Mouse (Mus musculus) limb, embryonic 12.5 days (tissue): Measurements from ENCODE around the gene Usp45. TPM values are rescaled to one million over a fixed set of nuclear protein-coding genes. Genes with fewer than 3 reads are reported as not detected.
"Not testable (repeated sequence)": the region's sequence is repeated elsewhere in the genome, so short reads cannot be mapped to it uniquely, and the experiment has no call there.

Source experiments
- ATAC-seq: fragments of 200-750 bp; cut with Nextera tagmentation; 2 replicates; pipeline ENCODE4 v1.8.0; 2017; ENCODE audit warnings: low read depth, moderate TSS enrichment; ENCODE audit not compliant: insufficient number of reproducible peaks, insufficient read depth, low FRiP score, low TSS enrichment
- H3K27ac ChIP-seq: fragments of 300-500 bp; sonication (generic); 2 replicates; pipeline ENCODE4 v1.5.1; 2016; ENCODE audit warnings: mild to moderate bottlenecking, moderate library complexity
- H3K27me3 ChIP-seq: fragments of 300-500 bp; sonication (generic); 2 replicates; pipeline ENCODE4 v1.6.1; 2016; ENCODE audit warnings: mild to moderate bottlenecking, moderate library complexity
- H3K36me3 ChIP-seq: fragments of 300-500 bp; sonication (generic); 2 replicates; pipeline ENCODE4 v1.6.1; 2016; ENCODE audit warnings: mild to moderate bottlenecking, moderate library complexity
- H3K4me1 ChIP-seq: fragments of 300-500 bp; sonication (generic); replicated peaks from 2 replicates; pipeline ENCODE4 v1.6.1; 2016
- H3K4me2 ChIP-seq: fragments of 300-500 bp; sonication (generic); 2 replicates; pipeline ENCODE4 v1.6.1; 2016; ENCODE audit warnings: mild to moderate bottlenecking, moderate library complexity
- H3K4me3 ChIP-seq: fragments of 300-500 bp; sonication (generic); replicated peaks from 2 replicates; pipeline ENCODE4 v1.5.1; 2016; ENCODE audit warnings: mild to moderate bottlenecking
- H3K9ac ChIP-seq: fragments of 300-500 bp; sonication (generic); replicated peaks from 2 replicates; pipeline ENCODE4 v1.6.1; 2016; ENCODE audit warnings: mild to moderate bottlenecking, moderate library complexity
- H3K9me3 ChIP-seq: fragments of 300-500 bp; sonication (generic); 2 replicates; pipeline ENCODE4 v1.6.1; 2016; ENCODE audit warnings: mild to moderate bottlenecking, moderate library complexity
- WGBS: fragments of 180-500 bp; shearing (Covaris S2); methylation state at CpG from one replicate; pipeline ENCODE4 v1.1.7; 2016; 5-methylcytosine and 5-hydroxymethylcytosine counted together
- polyA plus RNA-seq: library from polyadenylated mRNA; unstranded; fragments of >200 nt; fragmentation: Nextera tagmentation; extraction: Ambion mirVana; gene quantifications from 2 replicates; pipeline ENCODE4 v1.2.1, GENCODE M21; 2016

The Usp45 gene
- 11.8 and 13.4 TPM in 2 replicates for polyA plus RNA-seq

- peak within 1 kb of the TSS; percentile 57 for H3K9ac ChIP-seq
- no peaks in the 10 kb centered on the region for H3K9me3 ChIP-seq
- ATAC-seq: peak; percentile 63; the same call in 1 of the 2 replicates
- H3K27ac ChIP-seq: no peak within 1 kb of the TSS
- H3K4me2 ChIP-seq: peak within 1 kb of the TSS; percentile 73
- H3K36me3 ChIP-seq: no peaks in the 10 kb centered on the region
- H3K4me3 ChIP-seq: peak within 1 kb of the TSS; percentile 62
- no peaks in the 10 kb centered on the region; the same call in 1 of the 2 replicates for H3K4me1 ChIP-seq
- 3% methylated on average over 17 of the region's 17 CpGs for WGBS
- no peaks in the 10 kb centered on the region for H3K27me3 ChIP-seq
Observed at GRCm38 (mm10) chr4:21766863-21767304, at the start of gene Usp45, which contains the start of gene Tstd3. Gene Usp45, plus strand, starts transcription at chr4:21767156. Gene Tstd3, minus strand, starts transcription at chr4:21767212.

GRCm38 (mm10) chr4:21722752-21723334, 44.1 kb upstream of the Usp45 start:
- Histone ChIP-seq H3K9ac (no peak overlapping the region), H3K27me3 (peaks cover 1% of the 10 kb centered on the region; the same call in 1 of the 2 replicates), H3K9me3 (no peaks in the 10 kb centered on the region), H3K4me2 (no peak overlapping the region), H3K4me3 (no peak overlapping the region), H3K27ac (no peak overlapping the region), H3K4me1 (no peaks in the 10 kb centered on the region), H3K36me3 (no peaks in the 10 kb centered on the region)
- WGBS: 65% methylated on average over 7 of the region's 7 CpGs
- ATAC-seq: no peak

- no peaks in the 10 kb centered on the region for H3K27me3 ChIP-seq
- peak overlapping the region; percentile 70 for H3K4me2 ChIP-seq
- 1% methylated on average over 22 of the region's 22 CpGs for WGBS
- peak overlapping the region; percentile 86 for H3K27ac ChIP-seq
- peak; percentile 24; the same call in 1 of the 2 replicates for ATAC-seq
- no peaks in the 10 kb centered on the region for H3K9me3 ChIP-seq
- H3K4me3 ChIP-seq: peak overlapping the region; percentile 79
- H3K36me3 ChIP-seq: no peaks in the 10 kb centered on the region
- peaks cover 5% of the 10 kb centered on the region; the same call in 1 of the 2 replicates for H3K4me1 ChIP-seq
- peak overlapping the region; percentile 89 for H3K9ac ChIP-seq
Observed at GRCm38 (mm10) chr4:21726912-21727614, 39.9 kb upstream of the Usp45 start.

GRCm38 (mm10) chr4:21727615-21728165, 39.3 kb upstream of the Usp45 start, which contains the start of gene Ccnc:
Gene Ccnc, plus strand, starts transcription at chr4:21727701.
- Histone ChIP-seq H3K27ac (peak within 1 kb of the TSS; percentile 86), H3K27me3 (no peaks in the 10 kb centered on the region), H3K4me2 (peak within 1 kb of the TSS; percentile 70), H3K4me1 (peaks cover 5% of the 10 kb centered on the region; the same call in 1 of the 2 replicates), H3K4me3 (peak within 1 kb of the TSS; percentile 79), H3K36me3 (peaks cover 1% of the 10 kb centered on the region), H3K9ac (peak within 1 kb of the TSS; percentile 89), H3K9me3 (no peaks in the 10 kb centered on the region)
- peak; percentile 97 for ATAC-seq
- WGBS: under 1% methylated on average over 37 of the region's 37 CpGs

- WGBS: 93% methylated on average over 4 of the region's 4 CpGs
- no peak overlapping the region for H3K9ac ChIP-seq
- no peak overlapping the region for H3K27ac ChIP-seq
- no peak overlapping the region for H3K4me3 ChIP-seq
- H3K9me3 ChIP-seq: no peaks in the 10 kb centered on the region
- H3K4me1 ChIP-seq: no peaks in the 10 kb centered on the region
- H3K4me2 ChIP-seq: no peak overlapping the region
- H3K27me3 ChIP-seq: no peaks in the 10 kb centered on the region
- no peak for ATAC-seq
- peaks cover 49% of the 10 kb centered on the region for H3K36me3 ChIP-seq
Observed at GRCm38 (mm10) chr4:21739169-21739568, 27.8 kb upstream of the Usp45 start.

GRCm38 (mm10) chr4:21744142-21744541, 22.8 kb upstream of the Usp45 start:
- not testable (repeated sequence) for H3K9ac ChIP-seq, H3K4me1 ChIP-seq, H3K27me3 ChIP-seq, H3K4me3 ChIP-seq, H3K9me3 ChIP-seq, H3K4me2 ChIP-seq, H3K27ac ChIP-seq, ATAC-seq
- WGBS: 93% methylated on average over 8 of the region's 8 CpGs
- H3K36me3 ChIP-seq: peaks cover 44% of the 10 kb centered on the region

- Histone ChIP-seq H3K27me3 (no peaks in the 10 kb centered on the region), H3K9ac (no peak overlapping the region), H3K36me3 (peaks cover 37% of the 10 kb centered on the region), H3K4me1 (no peaks in the 10 kb centered on the region), H3K4me2 (no peak overlapping the region), H3K4me3 (no peak overlapping the region), H3K9me3 (no peaks in the 10 kb centered on the region), H3K27ac (no peak overlapping the region)
- no peak for ATAC-seq
- 66% methylated on average over 5 of the region's 5 CpGs for WGBS
Observed at GRCm38 (mm10) chr4:21745723-21746122, 21.2 kb upstream of the Usp45 start.

- Histone ChIP-seq H3K9me3 (0 out of 2 replicates have a peak, but pooled peaks cover 5% of the 10 kb centered on the region), H3K4me2 (no peak overlapping the region), H3K36me3 (peaks cover 19% of the 10 kb centered on the region; the same call in 1 of the 2 replicates), H3K27me3 (no peaks in the 10 kb centered on the region), H3K4me1 (no peaks in the 10 kb centered on the region), H3K9ac (no peak overlapping the region), H3K4me3 (no peak overlapping the region), H3K27ac (no peak overlapping the region)
- 70% methylated on average over 4 of the region's 4 CpGs for WGBS
- ATAC-seq: no peak
Observed at GRCm38 (mm10) chr4:21755123-21755789, 11.7 kb upstream of the Usp45 start.

GRCm38 (mm10) chr4:21758860-21759259, 8.1 kb upstream of the Usp45 start:
- Histone ChIP-seq H3K4me1 (no peaks in the 10 kb centered on the region), H3K4me3 (no peak overlapping the region), H3K9ac (no peak overlapping the region), H3K27ac (no peak overlapping the region), H3K36me3 (peaks cover 14% of the 10 kb centered on the region; the same call in 1 of the 2 replicates), H3K4me2 (no peak overlapping the region), H3K27me3 (no peaks in the 10 kb centered on the region), H3K9me3 (0 out of 2 replicates have a peak, but pooled peaks cover 5% of the 10 kb centered on the region)
- no peak for ATAC-seq
- WGBS: 71% methylated on average over 1 of the region's 1 CpGs

GRCm38 (mm10) chr4:21761416-21762160, 5.4 kb upstream of the Usp45 start:
- no peak overlapping the region for H3K4me3 ChIP-seq
- H3K27ac ChIP-seq: no peak overlapping the region
- H3K36me3 ChIP-seq: peaks cover 14% of the 10 kb centered on the region; the same call in 1 of the 2 replicates
- ATAC-seq: no peak
- no peak overlapping the region for H3K9ac ChIP-seq
- 80% methylated on average over 9 of the region's 9 CpGs for WGBS
- no peaks in the 10 kb centered on the region; the same call in 1 of the 2 replicates for H3K4me1 ChIP-seq
- H3K9me3 ChIP-seq: 0 out of 2 replicates have a peak, but pooled peaks cover 5% of the 10 kb centered on the region
- no peak overlapping the region for H3K4me2 ChIP-seq
- no peaks in the 10 kb centered on the region for H3K27me3 ChIP-seq
